Mouse (Mus musculus) forebrain, embryonic 12.5 days (tissue): ENCODE data around the gene Rasal3. TPM values are rescaled to one million over a fixed set of nuclear protein-coding genes. Genes with fewer than 3 reads are reported as not detected.
A peak's percentile ranks its signal among the peaks of the same experiment; 100 is the strongest.

ENCODE experiments used
- ATAC-seq: fragments of 200-750 bp; cut with Nextera tagmentation; 2 replicates; pipeline ENCODE4 v1.8.0; 2017; ENCODE audit warnings: moderate TSS enrichment; ENCODE audit not compliant: low FRiP score
- H3K27ac ChIP-seq: fragments of 300-500 bp; sonication (generic); 2 replicates; pipeline ENCODE4 v1.5.1; 2016; ENCODE audit warnings: mild to moderate bottlenecking
- H3K27me3 ChIP-seq: fragments of 300-500 bp; sonication (generic); 2 replicates; pipeline ENCODE4 v1.6.1; 2016; ENCODE audit warnings: mild to moderate bottlenecking
- H3K36me3 ChIP-seq: fragments of 300-500 bp; sonication (generic); replicated peaks from 2 replicates; pipeline ENCODE4 v1.6.1; 2016; ENCODE audit warnings: mild to moderate bottlenecking
- H3K4me1 ChIP-seq: fragments of 300-500 bp; sonication (generic); 2 replicates; pipeline ENCODE4 v1.6.1; 2016
- H3K4me2 ChIP-seq: fragments of 300-500 bp; sonication (generic); 2 replicates; pipeline ENCODE4 v1.6.1; 2016; ENCODE audit warnings: mild to moderate bottlenecking, moderate library complexity
- H3K4me3 ChIP-seq: fragments of 300-500 bp; sonication (generic); replicated peaks from 2 replicates; pipeline ENCODE4 v1.5.1; 2016; ENCODE audit warnings: mild to moderate bottlenecking
- H3K9ac ChIP-seq: fragments of 300-500 bp; sonication (generic); 2 replicates; pipeline ENCODE4 v1.6.1; 2016; ENCODE audit warnings: mild to moderate bottlenecking
- H3K9me3 ChIP-seq: fragments of 300-500 bp; sonication (generic); 2 replicates; pipeline ENCODE4 v1.6.1; 2016
- WGBS: fragments of 180-500 bp; shearing (Covaris S2); methylation state at CpG from one replicate; pipeline ENCODE4 v1.1.7; 2016; 5-methylcytosine and 5-hydroxymethylcytosine counted together
- polyA plus RNA-seq: library from polyadenylated mRNA; unstranded; fragments of >200 nt; fragmentation: Nextera tagmentation; extraction: Ambion mirVana; gene quantifications from 2 replicates; pipeline ENCODE4 v1.2.1, GENCODE M21; 2016

Rasal3 gene
- 0.41 and 0.77 TPM in 2 replicates for polyA plus RNA-seq

DNA sequence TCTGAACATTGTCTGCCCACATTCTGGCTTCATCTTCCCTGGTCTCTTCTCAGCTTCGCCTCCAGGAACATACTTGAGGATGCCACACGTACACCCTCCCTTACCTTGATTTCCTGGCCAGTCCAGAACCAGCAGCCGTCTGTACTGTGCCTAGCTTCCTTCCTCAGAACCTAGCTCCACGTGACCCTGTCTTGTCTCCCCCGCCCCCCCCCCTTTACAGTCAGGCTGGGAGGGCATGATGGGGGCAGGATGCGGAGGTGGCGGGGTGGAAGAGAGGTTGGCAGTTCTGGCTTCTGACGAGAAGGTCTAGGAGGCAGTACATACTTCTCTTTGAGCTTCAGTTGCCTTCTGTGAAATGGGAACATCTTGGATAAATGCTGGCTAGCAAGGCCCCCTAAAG, at the start of gene Rasal3:
Rasal3 (minus strand) TSS at position 167 of the 400 bp plus-strand sequence.
- Histone ChIP-seq H3K4me1 (no peaks in the 10 kb centered on the region), H3K27ac (no peak within 1 kb of the TSS), H3K4me2 (no peak within 1 kb of the TSS), H3K27me3 (peaks cover 15% of the 10 kb centered on the region), H3K9me3 (no peaks in the 10 kb centered on the region), H3K9ac (no peak within 1 kb of the TSS), H3K4me3 (no peak within 1 kb of the TSS), H3K36me3 (no peaks in the 10 kb centered on the region)
- 80% methylated on average over 8 of the region's 8 CpGs for WGBS
- ATAC-seq, result no peak

DNA sequence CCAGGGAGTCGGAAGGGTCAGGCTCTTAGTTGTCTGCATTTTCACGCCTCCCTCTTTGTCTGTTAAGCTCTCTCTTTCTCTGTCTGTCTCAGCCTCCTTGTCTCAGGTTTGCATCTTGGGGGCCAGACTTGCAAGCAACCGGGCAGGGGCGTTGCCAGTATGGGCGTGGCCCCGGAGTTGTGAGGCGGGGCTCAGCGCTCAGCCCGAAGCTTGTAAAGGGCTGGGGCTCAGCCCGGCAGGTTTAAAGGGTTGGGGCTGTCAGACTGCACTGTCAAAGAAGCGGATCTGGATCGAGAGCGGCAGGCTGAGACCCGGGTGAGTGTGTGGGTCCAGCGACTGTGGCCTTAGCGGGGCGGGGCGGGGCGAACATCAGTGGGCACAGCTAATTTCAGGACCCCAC, 49.1 kb upstream of the Rasal3 start, which contains the start of gene Cyp4f39:
Cyp4f39 (plus strand) TSS at position 242 of the 400 bp plus-strand sequence.
- H3K27me3 ChIP-seq, result peaks cover 14% of the 10 kb centered on the region
- H3K9ac ChIP-seq, result peak within 1 kb of the TSS; percentile 51
- peak within 1 kb of the TSS; percentile 68 for H3K4me2 ChIP-seq
- no peak for ATAC-seq
- H3K9me3 ChIP-seq, result peaks cover 2% of the 10 kb centered on the region; the same call in 1 of the 2 replicates
- H3K36me3 ChIP-seq, result no peaks in the 10 kb centered on the region; the same call in 1 of the 2 replicates
- WGBS, result 1% methylated on average over 19 of the region's 19 CpGs
- peak within 1 kb of the TSS; percentile 31 for H3K4me3 ChIP-seq
- peaks cover 8% of the 10 kb centered on the region for H3K4me1 ChIP-seq
- no peak within 1 kb of the TSS for H3K27ac ChIP-seq

DNA sequence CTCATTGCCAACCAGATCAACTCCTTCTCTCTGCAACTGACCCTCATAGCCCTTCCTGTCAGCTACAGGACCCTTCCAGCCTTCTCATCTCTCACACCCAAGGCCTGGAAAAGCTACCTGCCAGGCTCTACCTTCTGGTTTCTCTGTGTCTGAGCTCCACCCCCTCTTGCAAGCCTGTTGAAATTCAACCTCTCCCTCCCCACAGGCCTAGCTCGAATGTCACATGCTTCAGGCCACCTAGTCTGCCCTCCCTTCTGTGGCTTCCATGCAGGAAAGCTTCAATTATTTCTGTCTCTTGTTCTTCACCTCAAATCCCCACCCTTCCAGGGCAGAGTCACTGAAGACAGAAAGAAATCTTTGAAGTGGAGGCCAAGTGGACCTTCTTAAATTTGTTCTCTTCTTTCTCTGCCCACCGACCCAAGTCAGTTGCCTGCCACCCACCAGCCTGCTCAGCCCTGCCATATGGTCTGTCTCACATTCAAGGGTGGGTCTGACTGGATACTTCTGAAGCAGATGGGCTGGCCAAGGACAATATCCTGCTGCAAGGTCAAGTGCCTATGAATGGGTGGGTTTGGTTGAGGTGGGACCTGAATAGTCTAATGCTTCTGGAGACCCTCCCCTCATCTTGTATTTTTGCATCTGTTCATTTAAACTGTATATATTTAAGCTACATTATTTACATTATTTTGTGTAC, 47.6 kb upstream of the Rasal3 start:
- Histone ChIP-seq H3K27ac (no peak overlapping the region), H3K4me1 (peaks cover 8% of the 10 kb centered on the region), H3K36me3 (no peaks in the 10 kb centered on the region; the same call in 1 of the 2 replicates), H3K4me3 (no peak overlapping the region), H3K9me3 (peaks cover 2% of the 10 kb centered on the region; the same call in 1 of the 2 replicates), H3K4me2 (no peak overlapping the region), H3K9ac (no peak overlapping the region), H3K27me3 (peaks cover 14% of the 10 kb centered on the region)
- 52% methylated on average over 2 of the region's 2 CpGs for WGBS
- ATAC-seq, result no peak

DNA sequence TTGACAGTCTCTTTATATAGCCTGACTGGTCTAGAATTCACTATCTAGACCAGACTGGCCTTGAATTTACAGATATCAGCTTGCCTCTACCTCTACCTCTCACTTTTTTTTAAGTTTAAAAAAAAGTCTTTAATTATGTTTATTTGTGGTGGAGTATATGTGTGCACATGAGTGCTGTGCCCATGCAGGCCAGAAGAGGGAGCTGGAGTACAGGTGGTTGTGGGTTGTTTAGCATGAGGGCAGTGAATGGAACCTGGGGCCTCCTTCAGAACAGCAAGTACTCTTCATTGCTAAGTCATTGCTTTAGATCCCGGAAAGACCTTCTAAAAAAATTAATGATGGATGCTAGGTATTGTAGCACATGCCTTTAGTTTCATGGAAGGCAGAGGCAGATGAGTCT, 45.7 kb upstream of the Rasal3 start:
- H3K4me1 ChIP-seq, result peaks cover 8% of the 10 kb centered on the region
- 95% methylated on average over 1 of the region's 1 CpGs for WGBS

DNA sequence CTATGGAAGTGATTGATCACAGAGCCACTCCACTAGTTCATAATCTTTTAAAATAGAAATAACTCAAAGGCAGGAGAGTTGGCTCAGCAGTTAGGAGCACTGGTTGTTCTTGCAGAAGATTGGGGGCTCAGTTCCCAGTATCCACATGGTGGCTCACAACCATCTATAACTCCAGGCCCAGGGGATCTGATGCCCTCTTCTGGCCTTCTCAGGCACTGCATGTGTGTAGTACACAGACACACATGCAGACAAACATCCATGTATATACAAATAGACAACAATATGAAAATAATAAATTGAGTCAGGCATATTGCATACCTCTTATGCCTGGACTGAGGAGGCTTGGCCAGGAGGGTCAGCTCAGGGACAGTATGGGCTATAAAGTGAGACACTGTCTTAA, 43.8 kb upstream of the Rasal3 start:
- H3K36me3 ChIP-seq, result no peaks in the 10 kb centered on the region; the same call in 1 of the 2 replicates
- H3K9ac ChIP-seq, result no peak overlapping the region
- no peak for ATAC-seq
- H3K27ac ChIP-seq, result no peak overlapping the region
- peaks cover 2% of the 10 kb centered on the region; the same call in 1 of the 2 replicates for H3K9me3 ChIP-seq
- no peak overlapping the region for H3K4me2 ChIP-seq
- no peaks in the 10 kb centered on the region; the same call in 1 of the 2 replicates for H3K4me1 ChIP-seq
- H3K4me3 ChIP-seq, result no peak overlapping the region
- no peaks in the 10 kb centered on the region for H3K27me3 ChIP-seq

More for the DNA sequence above, 45.7 kb upstream of the Rasal3 start:
- no peak overlapping the region for H3K27ac ChIP-seq
- no peak overlapping the region for H3K9ac ChIP-seq
- H3K36me3 ChIP-seq, result no peaks in the 10 kb centered on the region; the same call in 1 of the 2 replicates
- no peak overlapping the region for H3K4me3 ChIP-seq
- H3K9me3 ChIP-seq, result peaks cover 2% of the 10 kb centered on the region; the same call in 1 of the 2 replicates
- peaks cover 12% of the 10 kb centered on the region for H3K27me3 ChIP-seq
- H3K4me2 ChIP-seq, result no peak overlapping the region
- no peak for ATAC-seq

DNA sequence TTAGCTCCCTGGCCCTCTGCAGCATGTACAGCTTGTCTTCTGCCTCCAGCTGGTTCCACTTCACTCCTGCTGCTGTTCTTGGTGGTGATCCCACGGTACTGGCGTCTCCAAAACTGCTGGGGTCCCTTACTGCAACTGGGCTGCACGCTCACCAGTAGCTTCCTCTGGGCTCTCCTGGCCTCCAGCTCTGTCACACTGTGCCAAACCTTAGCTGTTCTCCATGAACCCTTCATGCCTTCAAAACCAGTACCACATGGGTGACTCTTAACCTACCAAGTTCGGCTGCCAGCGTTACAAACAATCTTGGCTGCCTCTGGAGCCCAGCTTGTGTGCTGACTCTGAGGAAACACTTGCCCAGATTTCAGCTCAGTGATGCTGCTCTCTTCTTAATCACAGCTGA, 41.6 kb upstream of the Rasal3 start:
- H3K4me3 ChIP-seq, result no peak overlapping the region
- ATAC-seq, result no peak
- no peaks in the 10 kb centered on the region; the same call in 1 of the 2 replicates for H3K36me3 ChIP-seq
- no peak overlapping the region for H3K9ac ChIP-seq
- no peaks in the 10 kb centered on the region for H3K4me1 ChIP-seq
- WGBS, result 85% methylated on average over 5 of the region's 5 CpGs
- no peak overlapping the region for H3K4me2 ChIP-seq
- H3K27me3 ChIP-seq, result peaks cover 4% of the 10 kb centered on the region; the same call in 1 of the 2 replicates
- H3K27ac ChIP-seq, result no peak overlapping the region
- peaks cover 2% of the 10 kb centered on the region; the same call in 1 of the 2 replicates for H3K9me3 ChIP-seq

DNA sequence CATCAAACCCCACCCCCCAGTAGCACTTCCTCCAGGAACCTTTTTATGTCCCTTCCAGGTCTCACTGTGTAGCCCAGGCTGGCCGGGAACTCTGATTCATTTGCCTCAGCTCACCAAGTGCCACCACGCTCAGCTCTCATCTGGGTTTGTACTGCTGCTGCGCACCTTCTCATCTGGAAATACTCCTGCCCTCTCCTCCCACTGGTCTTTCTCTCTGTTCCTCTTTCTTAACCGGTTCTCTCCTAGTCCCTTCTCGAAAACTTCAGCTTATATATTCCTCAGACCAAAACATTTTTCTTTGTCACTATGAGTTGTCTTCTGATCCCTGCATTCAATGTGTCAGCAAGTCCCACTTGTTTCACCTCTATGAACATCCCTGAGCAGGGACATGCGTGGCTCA, 39.9 kb upstream of the Rasal3 start:
- Histone ChIP-seq H3K4me3 (no peak overlapping the region), H3K36me3 (no peaks in the 10 kb centered on the region), H3K9me3 (no peaks in the 10 kb centered on the region), H3K4me1 (no peaks in the 10 kb centered on the region), H3K9ac (no peak overlapping the region), H3K27ac (no peak overlapping the region), H3K27me3 (peaks cover 4% of the 10 kb centered on the region; the same call in 1 of the 2 replicates), H3K4me2 (no peak overlapping the region)
- ATAC-seq, result no peak
- 78% methylated on average over 6 of the region's 6 CpGs for WGBS

DNA sequence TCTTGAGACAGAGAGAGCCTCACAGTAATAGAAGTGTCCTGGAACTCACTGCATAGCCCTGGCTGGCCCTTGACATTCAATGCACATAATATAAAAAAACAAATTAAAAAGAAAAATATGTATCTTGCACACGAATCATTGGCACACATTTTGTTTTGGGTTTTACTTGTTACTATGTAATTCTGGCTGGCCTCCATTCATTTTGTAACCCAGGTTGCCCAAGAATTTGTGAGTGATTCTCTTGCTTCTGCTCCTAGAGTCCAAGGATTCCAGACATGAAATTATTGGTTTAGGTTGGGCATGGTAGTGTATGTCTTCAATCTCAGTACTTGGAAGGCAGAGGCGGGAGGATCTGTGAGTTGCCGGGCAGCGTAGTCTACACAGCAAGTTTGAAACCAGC, 33.7 kb upstream of the Rasal3 start:
- Histone ChIP-seq H3K4me2 (no peak overlapping the region), H3K36me3 (no peaks in the 10 kb centered on the region), H3K9ac (no peak overlapping the region), H3K27ac (no peak overlapping the region), H3K4me1 (no peaks in the 10 kb centered on the region), H3K27me3 (peaks cover 4% of the 10 kb centered on the region; the same call in 1 of the 2 replicates), H3K4me3 (no peak overlapping the region), H3K9me3 (no peaks in the 10 kb centered on the region)
- ATAC-seq, result no peak
- 96% methylated on average over 4 of the region's 4 CpGs for WGBS

DNA sequence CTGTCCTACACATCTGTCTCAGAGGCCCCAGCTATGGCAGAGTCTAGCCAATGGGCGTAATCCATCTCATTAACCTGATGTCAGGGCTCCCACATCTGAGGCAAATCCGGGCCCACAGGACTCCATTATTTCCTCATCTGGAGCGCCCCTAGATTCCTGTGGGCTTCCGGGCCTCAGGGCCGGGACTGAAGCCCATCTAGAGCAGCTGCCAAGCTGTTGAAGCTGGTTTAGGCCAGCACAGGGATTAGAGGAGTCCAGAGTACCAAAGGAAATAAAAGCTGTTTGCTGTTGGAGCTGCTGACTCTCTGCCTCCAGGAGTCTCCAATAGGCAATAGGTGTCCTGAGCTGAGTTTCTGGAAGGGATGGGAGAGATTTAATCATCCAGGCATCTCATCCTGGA, 31.8 kb upstream of the Rasal3 start:
- Histone ChIP-seq H3K27me3 (no peaks in the 10 kb centered on the region), H3K4me2 (no peak overlapping the region), H3K27ac (no peak overlapping the region), H3K9ac (no peak overlapping the region), H3K9me3 (no peaks in the 10 kb centered on the region), H3K4me1 (no peaks in the 10 kb centered on the region), H3K36me3 (no peaks in the 10 kb centered on the region), H3K4me3 (no peak overlapping the region)
- ATAC-seq, result no peak
- WGBS, result 73% methylated on average over 5 of the region's 5 CpGs

DNA sequence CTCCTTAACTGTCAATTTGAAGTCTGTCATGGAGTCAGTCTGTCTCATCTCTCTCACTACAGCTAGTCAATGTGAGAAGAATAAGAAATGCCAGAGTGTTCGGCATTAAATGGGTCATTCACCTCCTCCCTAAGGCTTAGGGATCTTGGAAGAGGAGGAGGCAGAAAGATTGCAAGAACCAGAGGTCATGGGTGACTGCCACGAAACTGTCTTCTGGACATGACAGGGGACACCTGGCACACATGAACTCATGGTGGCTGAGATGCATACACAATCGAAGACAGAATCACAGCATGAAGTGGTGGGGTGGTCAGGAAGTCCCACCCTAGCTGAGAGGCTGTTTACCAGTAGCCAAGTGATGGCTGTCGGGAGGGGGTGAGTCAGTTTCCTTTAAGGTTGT, 30.9 kb upstream of the Rasal3 start:
- H3K27ac ChIP-seq, result no peak overlapping the region
- no peak overlapping the region for H3K9ac ChIP-seq
- H3K36me3 ChIP-seq, result no peaks in the 10 kb centered on the region
- ATAC-seq, result no peak
- H3K4me2 ChIP-seq, result no peak overlapping the region
- WGBS, result 78% methylated on average over 4 of the region's 4 CpGs
- H3K4me1 ChIP-seq, result no peaks in the 10 kb centered on the region
- H3K4me3 ChIP-seq, result no peak overlapping the region
- H3K9me3 ChIP-seq, result no peaks in the 10 kb centered on the region
- no peaks in the 10 kb centered on the region for H3K27me3 ChIP-seq

DNA sequence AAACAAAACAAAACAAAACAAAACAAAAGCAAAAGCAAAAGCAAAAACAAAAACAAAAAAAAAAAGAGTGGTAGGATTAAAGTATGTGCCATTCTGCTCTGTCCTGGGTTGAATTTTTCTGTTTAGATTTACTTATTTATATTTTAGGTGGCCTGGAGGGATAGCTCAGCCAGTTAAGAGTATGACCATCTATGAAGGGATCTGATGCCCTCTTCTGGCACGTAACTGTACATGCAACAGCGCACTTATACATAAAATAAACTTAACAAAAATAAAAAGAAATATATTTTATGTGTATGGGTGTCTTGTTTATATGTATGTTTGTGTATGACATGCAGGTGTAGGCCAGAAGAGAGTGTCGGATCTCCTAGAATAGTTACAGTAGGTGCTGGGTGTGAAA, 28.6 kb upstream of the Rasal3 start:
- WGBS, result 61% methylated on average over 3 of the region's 3 CpGs
- H3K4me1 ChIP-seq, result no peaks in the 10 kb centered on the region
- no peaks in the 10 kb centered on the region for H3K36me3 ChIP-seq
- ATAC-seq, result no peak
- H3K27ac ChIP-seq, result no peak overlapping the region
- H3K9me3 ChIP-seq, result no peaks in the 10 kb centered on the region
- no peak overlapping the region for H3K4me2 ChIP-seq
- no peak overlapping the region for H3K4me3 ChIP-seq
- peaks cover 7% of the 10 kb centered on the region; the same call in 1 of the 2 replicates for H3K27me3 ChIP-seq
- no peak overlapping the region for H3K9ac ChIP-seq

DNA sequence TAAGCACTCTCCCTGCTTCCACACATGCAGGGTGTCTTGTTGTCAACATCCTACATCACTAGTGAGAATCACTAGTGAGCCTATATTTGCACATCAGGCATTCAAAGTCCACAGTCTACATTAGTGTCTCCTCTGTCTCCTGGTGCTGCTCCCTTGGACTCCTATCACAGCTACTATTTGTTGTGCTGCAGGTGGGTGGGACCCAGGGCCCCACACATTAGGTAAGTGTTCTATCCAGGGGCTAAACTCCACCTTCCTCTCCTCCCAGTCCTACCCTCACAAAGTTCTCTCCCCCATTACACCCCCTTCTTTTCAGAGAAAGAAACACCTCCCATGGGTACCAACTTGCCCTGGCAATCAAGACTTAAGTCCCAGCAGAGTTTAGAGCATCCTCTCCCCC, 23.2 kb upstream of the Rasal3 start:
- peaks cover 7% of the 10 kb centered on the region; the same call in 1 of the 2 replicates for H3K27me3 ChIP-seq
- no peaks in the 10 kb centered on the region for H3K4me1 ChIP-seq
- H3K36me3 ChIP-seq, result no peaks in the 10 kb centered on the region
- no peak overlapping the region for H3K9ac ChIP-seq
- no peak overlapping the region for H3K27ac ChIP-seq
- ATAC-seq, result no peak
- H3K9me3 ChIP-seq, result no peaks in the 10 kb centered on the region
- H3K4me3 ChIP-seq, result no peak overlapping the region
- H3K4me2 ChIP-seq, result no peak overlapping the region

DNA sequence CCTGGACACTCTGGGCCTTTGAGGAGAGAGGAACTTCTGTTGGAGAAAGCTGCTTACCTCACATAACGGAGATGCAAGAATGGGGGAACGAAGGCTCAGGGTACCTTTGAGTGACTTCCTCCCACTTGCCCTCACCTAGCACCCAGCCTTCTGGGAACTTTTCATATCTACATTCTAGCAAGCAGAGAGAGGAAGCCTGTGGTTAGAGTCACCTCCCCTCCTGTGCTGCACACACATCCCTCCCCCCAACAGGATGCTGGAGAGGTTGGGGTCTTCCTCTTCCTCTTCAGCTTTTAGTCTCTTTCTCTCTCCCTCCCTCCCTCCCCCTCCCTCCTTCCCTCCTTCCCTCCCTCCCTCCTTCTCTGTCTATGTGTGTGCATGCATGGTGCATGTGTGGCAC, 20.7 kb upstream of the Rasal3 start, which contains the start of gene Pglyrp2:
Pglyrp2 (minus strand) TSS at position 134 of the 400 bp plus-strand sequence.
- no peak within 1 kb of the TSS for H3K9ac ChIP-seq
- no peaks in the 10 kb centered on the region for H3K9me3 ChIP-seq
- whole genome bisulfite sequencing, result 86% methylated on average over 2 of the region's 2 CpGs
- H3K4me3 ChIP-seq, result no peak within 1 kb of the TSS
- H3K27ac ChIP-seq, result no peak within 1 kb of the TSS
- no peak for ATAC-seq
- H3K4me2 ChIP-seq, result no peak within 1 kb of the TSS
- no peaks in the 10 kb centered on the region for H3K36me3 ChIP-seq
- H3K4me1 ChIP-seq, result no peaks in the 10 kb centered on the region
- H3K27me3 ChIP-seq, result peaks cover 7% of the 10 kb centered on the region; the same call in 1 of the 2 replicates
